Mouse (Mus musculus) kidney, adult 2 months (tissue): ENCODE measurements at regions not wholly inside any gene's neighbourhood (a gene's known extent, or its start where the extent isn't known, plus 50 kb on each side); places are given as distances from the start of the nearest gene placed in this dataset.

Experiments used
- DNase-seq: peaks from one replicate; pipeline ENCODE4 v3.0.0; 2021
- H3K27ac ChIP-seq: fragments of 200-500 bp; 2 replicates; pipeline ENCODE4 v1.5.1; 2012; ENCODE audit warnings: low read depth, low read length, control low read depth, inconsistent platforms; ENCODE audit not compliant: insufficient read depth
- H3K27me3 ChIP-seq: fragments of 200-500 bp; replicated peaks from 2 replicates; pipeline ENCODE4 v1.6.1; 2012; ENCODE audit warnings: mild to moderate bottlenecking, moderate library complexity, low read length, inconsistent platforms; ENCODE audit not compliant: control insufficient read depth, insufficient read depth
- H3K36me3 ChIP-seq: fragments of 200-500 bp; 2 replicates; pipeline ENCODE4 v1.6.1; 2012; ENCODE audit warnings: mild to moderate bottlenecking, moderate library complexity, low read length, inconsistent platforms; ENCODE audit not compliant: control insufficient read depth, insufficient read depth
- H3K4me1 ChIP-seq: fragments of 200-500 bp; 2 replicates; pipeline ENCODE4 v1.6.1; 2011; ENCODE audit warnings: low read length; ENCODE audit not compliant: control insufficient read depth, insufficient read depth
- H3K4me3 ChIP-seq: fragments of 200-500 bp; 2 replicates; pipeline ENCODE4 v1.5.1; 2011; ENCODE audit warnings: mild to moderate bottlenecking, low read depth, low read length, control low read depth; ENCODE audit not compliant: insufficient read depth
- CTCF ChIP-seq: fragments of 200-500 bp; conservative IDR thresholded peaks from 2 replicates; pipeline ENCODE4 v1.5.1; 2011; ENCODE audit warnings: low read depth, mild to moderate bottlenecking, control low read depth, low read length, moderate library complexity, mixed read lengths; ENCODE audit not compliant: insufficient read depth, insufficient read length
- POLR2A ChIP-seq: fragments of 200-500 bp; IDR thresholded peaks from one replicate; pipeline ENCODE4 v1.6.1; 2011; ENCODE audit warnings: low read depth, low read length, control low read depth
- WGBS: fragments of 180-500 bp; shearing (Covaris S2); methylation state at CpG from one replicate; pipeline ENCODE4 v1.1.7; 2018; 5-methylcytosine and 5-hydroxymethylcytosine counted together

- 85% methylated on average over 10 of the region's 10 CpGs for WGBS
- Histone ChIP-seq H3K4me3 (no peak overlapping the region), H3K4me1 (no peaks in the 10 kb centered on the region), H3K27me3 (no peaks in the 10 kb centered on the region), H3K27ac (no peak overlapping the region), H3K36me3 (no peaks in the 10 kb centered on the region)
- DNase-seq: no peak
- TF ChIP-seq CTCF (no peak), POLR2A (no peak)
Measured at GRCm38 (mm10) chr13:53885756-53886155, 169.7 kb downstream of the Drd1 start.

GRCm38 (mm10) chr13:53883206-53883605, 172.3 kb downstream of the Drd1 start:
- WGBS: 76% methylated on average over 6 of the region's 6 CpGs
- H3K36me3 ChIP-seq: no peaks in the 10 kb centered on the region
- no peaks in the 10 kb centered on the region for H3K27me3 ChIP-seq
- no peak overlapping the region for H3K4me3 ChIP-seq
- no peak for DNase-seq
- TF ChIP-seq POLR2A (no peak), CTCF (no peak)
- H3K27ac ChIP-seq: no peak overlapping the region
- H3K4me1 ChIP-seq: no peaks in the 10 kb centered on the region

- H3K27me3 ChIP-seq: no peaks in the 10 kb centered on the region
- TF ChIP-seq CTCF: no peak
- no peak for TF ChIP-seq POLR2A
- H3K4me3 ChIP-seq: no peak overlapping the region
- H3K27ac ChIP-seq: no peak overlapping the region
- no peaks in the 10 kb centered on the region for H3K36me3 ChIP-seq
- no peaks in the 10 kb centered on the region for H3K4me1 ChIP-seq
- 69% methylated on average over 10 of the region's 10 CpGs for WGBS
- no peak for DNase-seq
Measured at GRCm38 (mm10) chr13:53880466-53881250, 174.8 kb downstream of the Drd1 start.

- 82% methylated on average over 4 of the region's 4 CpGs for WGBS
- no peaks in the 10 kb centered on the region for H3K36me3 ChIP-seq
Measured at GRCm38 (mm10) chr13:53875546-53875945, 180.0 kb downstream of the Drd1 start.

GRCm38 (mm10) chr13:53865323-53865722, 190.2 kb downstream of the Drd1 start:
- no peak for DNase-seq
- H3K27me3 ChIP-seq: no peaks in the 10 kb centered on the region; the same call in 1 of the 2 replicates
- no peak overlapping the region for H3K27ac ChIP-seq
- no peak overlapping the region for H3K4me3 ChIP-seq
- no peaks in the 10 kb centered on the region for H3K36me3 ChIP-seq
- 78% methylated on average over 5 of the region's 5 CpGs for WGBS
- TF ChIP-seq POLR2A (no peak), CTCF (no peak)
- H3K4me1 ChIP-seq: no peaks in the 10 kb centered on the region

More at GRCm38 (mm10) chr13:53875546-53875945, 180.0 kb downstream of the Drd1 start:
- no peaks in the 10 kb centered on the region for H3K27me3 ChIP-seq
- no peak overlapping the region for H3K27ac ChIP-seq
- no peak for DNase-seq
- TF ChIP-seq POLR2A (no peak), CTCF (no peak)
- H3K4me3 ChIP-seq: no peak overlapping the region
- H3K4me1 ChIP-seq: no peaks in the 10 kb centered on the region

DNA sequence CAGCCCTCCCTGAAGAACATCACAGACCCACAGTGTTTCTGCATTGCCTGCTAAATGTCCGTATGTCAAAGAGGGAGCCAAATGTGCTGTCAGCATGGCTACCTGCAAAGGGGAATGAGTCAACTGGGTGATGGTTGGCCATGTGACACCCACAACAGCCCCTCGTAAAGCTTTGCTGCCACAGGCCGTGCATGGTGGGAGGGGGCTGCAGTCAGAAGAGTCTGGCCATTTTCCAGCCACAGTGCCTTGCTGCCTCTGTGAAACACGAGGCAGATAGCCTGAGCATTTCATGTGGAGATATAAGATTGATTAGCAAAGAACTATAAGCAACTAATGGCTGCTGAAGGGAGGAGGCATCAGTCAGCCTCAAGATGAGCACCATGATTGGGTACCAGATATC, 193.2 kb downstream of the Drd1 start:
- H3K27me3 ChIP-seq: no peaks in the 10 kb centered on the region
- no peaks in the 10 kb centered on the region for H3K36me3 ChIP-seq
- no peaks in the 10 kb centered on the region for H3K4me1 ChIP-seq
- H3K27ac ChIP-seq: no peak overlapping the region
- 24% methylated on average over 4 of the region's 4 CpGs for WGBS
- no peak overlapping the region for H3K4me3 ChIP-seq
- no peak for TF ChIP-seq CTCF
- no peak for TF ChIP-seq POLR2A
- no peak for DNase-seq

DNA sequence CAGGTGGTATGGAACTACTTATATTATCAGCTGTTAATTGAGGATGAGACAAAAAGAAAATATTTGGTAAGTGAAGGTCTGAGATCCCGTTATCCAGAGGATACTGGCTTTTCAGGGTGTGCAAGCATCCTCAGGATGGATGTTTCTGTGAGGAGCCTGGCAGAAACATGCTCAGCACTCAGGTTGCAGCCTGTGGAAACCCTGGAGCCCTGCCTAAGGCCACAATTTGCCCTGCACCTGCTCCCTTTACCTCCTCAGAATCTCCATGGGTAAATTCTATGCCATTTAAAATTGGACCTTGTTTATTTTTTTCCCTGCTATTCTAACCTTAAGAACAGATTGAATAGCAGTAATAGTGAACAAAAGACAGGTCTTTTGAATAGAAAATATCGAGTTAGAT, 201.3 kb downstream of the Drd1 start:
- H3K4me1 ChIP-seq: no peaks in the 10 kb centered on the region
- DNase-seq: no peak
- 69% methylated on average over 2 of the region's 2 CpGs for WGBS
- no peak overlapping the region for H3K4me3 ChIP-seq
- TF ChIP-seq POLR2A (no peak), CTCF (no peak)
- H3K27me3 ChIP-seq: no peaks in the 10 kb centered on the region
- no peak overlapping the region for H3K27ac ChIP-seq
- no peaks in the 10 kb centered on the region for H3K36me3 ChIP-seq
